Mouse (Mus musculus): ENCODE measurements around the gene Adss. TPM values are rescaled to one million over a fixed set of nuclear protein-coding genes. Genes with fewer than 3 reads are reported as not detected.

The Adss gene
- polyA plus RNA-seq, 1 experiment from 2014 or later: 23.3 TPM

- H3K4me3 ChIP-seq (ENCODE audit: control insufficient read depth in 1 of 2, insufficient read depth in 1 of 2, low read depth in 1 of 2, low read length in 2 of 2): peak overlapping the region; percentile 39 to 78
- peak overlapping the region; percentile 86 for H3K4me2 ChIP-seq (ENCODE audit: low read length)
- WGBS: 10% methylated on average over 8 of the region's 8 CpGs
- no peaks in the 10 kb centered on the region for H3K36me3 ChIP-seq (ENCODE audit: control insufficient read depth, insufficient read depth, low read length)
- ATAC-seq (ENCODE audit: insufficient number of reproducible peaks, insufficient read depth, low FRiP score, low read depth): no peak
- peaks cover 2% of the 10 kb centered on the region; the same call in 1 of the 2 replicates for H3K9me3 ChIP-seq (ENCODE audit: control insufficient read depth, low read length)
- no peaks in the 10 kb centered on the region for H3K27me3 ChIP-seq (ENCODE audit: control insufficient read depth, insufficient read depth, low read length)
- H3K27ac ChIP-seq (replicated peaks in 1 of 2; ENCODE audit: control insufficient read depth in 1 of 2, insufficient read depth in 1 of 2, low read depth in 2 of 2, low read length in 2 of 2): no peak overlapping the region; a peak in 1 of 4 replicates
- peak overlapping the region; percentile 90 for H3K9ac ChIP-seq (ENCODE audit: low read length)
- H3K4me1 ChIP-seq (ENCODE audit: control insufficient read depth in 2 of 2, insufficient read depth in 2 of 2, low read length in 2 of 2): peaks cover 3 to 16% of the 10 kb centered on the region in 2 experiments
Measured at GRCm38 (mm10) chr1:177794866-177795265, 1.4 kb downstream of the Adss start.

- no peak overlapping the region for H3K9ac ChIP-seq (ENCODE audit: low read length)
- no peaks in the 10 kb centered on the region for H3K27me3 ChIP-seq (ENCODE audit: control insufficient read depth, insufficient read depth, low read length)
- H3K4me3 ChIP-seq (ENCODE audit: control insufficient read depth in 1 of 2, insufficient read depth in 1 of 2, low read depth in 1 of 2, low read length in 2 of 2): no peak overlapping the region
- no peak overlapping the region for H3K27ac ChIP-seq (replicated peaks in 1 of 2; ENCODE audit: control insufficient read depth in 1 of 2, insufficient read depth in 1 of 2, low read depth in 2 of 2, low read length in 2 of 2)
- H3K36me3 ChIP-seq (ENCODE audit: control insufficient read depth, insufficient read depth, low read length): no peaks in the 10 kb centered on the region
- ATAC-seq (ENCODE audit: insufficient number of reproducible peaks, insufficient read depth, low FRiP score, low read depth): no peak
- H3K9me3 ChIP-seq (ENCODE audit: control insufficient read depth, low read length): peaks cover 7% of the 10 kb centered on the region; the same call in 1 of the 2 replicates
- no peak overlapping the region for H3K4me2 ChIP-seq (ENCODE audit: low read length)
- WGBS: 84% methylated on average over 3 of the region's 3 CpGs
- peaks cover 3 to 16% of the 10 kb centered on the region in 2 experiments for H3K4me1 ChIP-seq (ENCODE audit: control insufficient read depth in 2 of 2, insufficient read depth in 2 of 2, low read length in 2 of 2)
Measured at GRCm38 (mm10) chr1:177792835-177793234, 3.5 kb downstream of the Adss start.

GRCm38 (mm10) chr1:177777397-177777796 is 18.9 kb downstream of the Adss start:
- peaks cover 71% of the 10 kb centered on the region for H3K36me3 ChIP-seq (ENCODE audit: control insufficient read depth, insufficient read depth, low read length)
- H3K4me1 ChIP-seq (ENCODE audit: control insufficient read depth in 2 of 2, insufficient read depth in 2 of 2, low read length in 2 of 2): no peaks in the 10 kb centered on the region
- H3K9ac ChIP-seq (ENCODE audit: low read length): no peak overlapping the region
- no peaks in the 10 kb centered on the region for H3K9me3 ChIP-seq (ENCODE audit: control insufficient read depth, low read length)
- 87% methylated on average over 2 of the region's 2 CpGs for WGBS
- no peak for ATAC-seq (ENCODE audit: insufficient number of reproducible peaks, insufficient read depth, low FRiP score, low read depth)
- no peaks in the 10 kb centered on the region for H3K27me3 ChIP-seq (ENCODE audit: control insufficient read depth, insufficient read depth, low read length)
- no peak overlapping the region for H3K27ac ChIP-seq (replicated peaks in 1 of 2; ENCODE audit: control insufficient read depth in 1 of 2, insufficient read depth in 1 of 2, low read depth in 2 of 2, low read length in 2 of 2)
- H3K4me2 ChIP-seq (ENCODE audit: low read length): no peak overlapping the region
- H3K4me3 ChIP-seq (ENCODE audit: control insufficient read depth in 1 of 2, insufficient read depth in 1 of 2, low read depth in 1 of 2, low read length in 2 of 2): no peak overlapping the region

- no peak for ATAC-seq (ENCODE audit: insufficient number of reproducible peaks, insufficient read depth, low FRiP score, low read depth)
- Histone ChIP-seq H3K36me3 (ENCODE audit: control insufficient read depth, insufficient read depth, low read length) (peaks cover 81% of the 10 kb centered on the region), H3K27me3 (ENCODE audit: control insufficient read depth, insufficient read depth, low read length) (no peaks in the 10 kb centered on the region), H3K4me3 (ENCODE audit: control insufficient read depth in 1 of 2, insufficient read depth in 1 of 2, low read depth in 1 of 2, low read length in 2 of 2) (no peak overlapping the region), H3K9ac (ENCODE audit: low read length) (no peak overlapping the region), H3K4me1 (ENCODE audit: control insufficient read depth in 2 of 2, insufficient read depth in 2 of 2, low read length in 2 of 2) (no peaks in the 10 kb centered on the region), H3K4me2 (ENCODE audit: low read length) (no peak overlapping the region), H3K27ac (replicated peaks in 1 of 2; ENCODE audit: control insufficient read depth in 1 of 2, insufficient read depth in 1 of 2, low read depth in 2 of 2, low read length in 2 of 2) (no peak overlapping the region), H3K9me3 (ENCODE audit: control insufficient read depth, low read length) (no peaks in the 10 kb centered on the region)
Measured at GRCm38 (mm10) chr1:177768931-177769330, 27.4 kb downstream of the Adss start.

GRCm38 (mm10) chr1:177757249-177757648 is 39.1 kb downstream of the Adss start:
- peaks cover 7% of the 10 kb centered on the region; the same call in 1 of the 2 replicates for H3K36me3 ChIP-seq (ENCODE audit: control insufficient read depth, insufficient read depth, low read length)
- no peaks in the 10 kb centered on the region for H3K9me3 ChIP-seq (ENCODE audit: control insufficient read depth, low read length)
- no peaks in the 10 kb centered on the region for H3K27me3 ChIP-seq (ENCODE audit: control insufficient read depth, insufficient read depth, low read length)
- WGBS: 94% methylated on average over 5 of the region's 5 CpGs
- no peaks in the 10 kb centered on the region for H3K4me1 ChIP-seq (ENCODE audit: control insufficient read depth in 2 of 2, insufficient read depth in 2 of 2, low read length in 2 of 2)
- H3K4me3 ChIP-seq (ENCODE audit: control insufficient read depth in 1 of 2, insufficient read depth in 1 of 2, low read depth in 1 of 2, low read length in 2 of 2): no peak overlapping the region
- no peak overlapping the region for H3K4me2 ChIP-seq (ENCODE audit: low read length)
- H3K27ac ChIP-seq (replicated peaks in 1 of 2; ENCODE audit: control insufficient read depth in 1 of 2, insufficient read depth in 1 of 2, low read depth in 2 of 2, low read length in 2 of 2): no peak overlapping the region
- H3K9ac ChIP-seq (ENCODE audit: low read length): no peak overlapping the region
- no peak for ATAC-seq (ENCODE audit: insufficient number of reproducible peaks, insufficient read depth, low FRiP score, low read depth)

- no peak overlapping the region for H3K4me2 ChIP-seq (ENCODE audit: low read length)
- no peak for ATAC-seq (ENCODE audit: insufficient number of reproducible peaks, insufficient read depth, low FRiP score, low read depth)
- no peak overlapping the region for H3K4me3 ChIP-seq (ENCODE audit: control insufficient read depth in 1 of 2, insufficient read depth in 1 of 2, low read depth in 1 of 2, low read length in 2 of 2)
- H3K36me3 ChIP-seq (ENCODE audit: control insufficient read depth, insufficient read depth, low read length): no peaks in the 10 kb centered on the region
- H3K4me1 ChIP-seq (ENCODE audit: control insufficient read depth in 2 of 2, insufficient read depth in 2 of 2, low read length in 2 of 2): no peaks in the 10 kb centered on the region
- no peak overlapping the region for H3K9ac ChIP-seq (ENCODE audit: low read length)
- WGBS: 80% methylated on average over 1 of the region's 1 CpGs
- H3K27me3 ChIP-seq (ENCODE audit: control insufficient read depth, insufficient read depth, low read length): no peaks in the 10 kb centered on the region
- H3K27ac ChIP-seq (replicated peaks in 1 of 2; ENCODE audit: control insufficient read depth in 1 of 2, insufficient read depth in 1 of 2, low read depth in 2 of 2, low read length in 2 of 2): no peak overlapping the region
- H3K9me3 ChIP-seq (ENCODE audit: control insufficient read depth, low read length): peaks cover 24% of the 10 kb centered on the region
Measured at GRCm38 (mm10) chr1:177753496-177753895, 42.8 kb downstream of the Adss start.

- H3K9ac ChIP-seq (ENCODE audit: low read length): no peak overlapping the region
- peaks cover 24% of the 10 kb centered on the region for H3K9me3 ChIP-seq (ENCODE audit: control insufficient read depth, low read length)
- no peak overlapping the region for H3K4me3 ChIP-seq (ENCODE audit: control insufficient read depth in 1 of 2, insufficient read depth in 1 of 2, low read depth in 1 of 2, low read length in 2 of 2)
- 91% methylated on average over 6 of the region's 6 CpGs for WGBS
- no peak overlapping the region for H3K27ac ChIP-seq (replicated peaks in 1 of 2; ENCODE audit: control insufficient read depth in 1 of 2, insufficient read depth in 1 of 2, low read depth in 2 of 2, low read length in 2 of 2)
- no peak for ATAC-seq (ENCODE audit: insufficient number of reproducible peaks, insufficient read depth, low FRiP score, low read depth)
- H3K36me3 ChIP-seq (ENCODE audit: control insufficient read depth, insufficient read depth, low read length): no peaks in the 10 kb centered on the region
- no peaks in the 10 kb centered on the region for H3K4me1 ChIP-seq (ENCODE audit: control insufficient read depth in 2 of 2, insufficient read depth in 2 of 2, low read length in 2 of 2)
- H3K4me2 ChIP-seq (ENCODE audit: low read length): no peak overlapping the region
- H3K27me3 ChIP-seq (ENCODE audit: control insufficient read depth, insufficient read depth, low read length): no peaks in the 10 kb centered on the region
Measured at GRCm38 (mm10) chr1:177747869-177748540, 48.3 kb downstream of the Adss start.
